Mouse (Mus musculus) testis, postnatal 10 days (tissue): ENCODE measurements around the gene 1500011B03Rik.

Source experiments
- DNase-seq: peaks from one replicate; pipeline ENCODE4 v3.0.0; 2021; ENCODE audit warnings: low spot score

1500011B03Rik gene

DNA sequence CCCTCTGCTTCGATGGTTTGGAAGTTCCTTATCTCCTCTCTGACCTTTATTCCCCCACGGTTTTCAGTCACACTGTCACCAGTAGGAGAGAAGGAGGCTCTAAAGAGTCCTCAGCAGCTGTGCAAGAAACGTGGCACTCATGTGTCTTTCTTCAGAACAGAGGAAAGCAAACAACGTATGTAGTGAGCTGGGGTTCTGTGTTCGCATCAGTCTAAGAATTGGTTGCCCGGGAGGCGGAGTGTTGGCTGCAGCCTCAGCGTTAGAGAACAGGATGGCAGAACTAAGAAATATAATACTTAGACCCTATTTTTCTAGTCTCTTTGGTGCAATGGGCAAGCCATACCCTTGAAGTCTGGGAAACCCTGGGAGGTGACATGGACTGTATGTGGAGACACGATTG is 40.3 kb downstream of the 1500011B03Rik start:
- DNase-seq: no peak

DNA sequence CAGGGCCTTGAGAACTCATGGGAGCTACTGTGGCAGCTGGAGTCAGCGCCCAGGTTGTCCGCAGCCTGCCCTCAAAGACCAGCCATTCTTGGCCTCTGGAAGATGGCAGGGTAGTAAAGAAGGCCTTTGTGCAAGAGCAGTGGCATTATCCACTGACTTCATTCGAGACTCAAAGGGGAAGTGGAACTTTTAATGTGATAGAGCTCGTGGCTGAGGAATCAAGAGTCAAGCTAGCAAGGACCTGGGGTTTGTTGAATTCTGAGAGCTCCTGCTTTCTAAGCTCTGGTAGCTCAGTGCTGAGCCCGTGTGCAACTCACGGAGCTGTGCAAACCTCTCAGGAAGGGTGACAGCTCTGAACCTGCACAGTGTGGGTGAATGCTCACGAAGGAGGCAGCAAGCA is 42.4 kb downstream of the 1500011B03Rik start:
- DNase-seq: no peak

DNA sequence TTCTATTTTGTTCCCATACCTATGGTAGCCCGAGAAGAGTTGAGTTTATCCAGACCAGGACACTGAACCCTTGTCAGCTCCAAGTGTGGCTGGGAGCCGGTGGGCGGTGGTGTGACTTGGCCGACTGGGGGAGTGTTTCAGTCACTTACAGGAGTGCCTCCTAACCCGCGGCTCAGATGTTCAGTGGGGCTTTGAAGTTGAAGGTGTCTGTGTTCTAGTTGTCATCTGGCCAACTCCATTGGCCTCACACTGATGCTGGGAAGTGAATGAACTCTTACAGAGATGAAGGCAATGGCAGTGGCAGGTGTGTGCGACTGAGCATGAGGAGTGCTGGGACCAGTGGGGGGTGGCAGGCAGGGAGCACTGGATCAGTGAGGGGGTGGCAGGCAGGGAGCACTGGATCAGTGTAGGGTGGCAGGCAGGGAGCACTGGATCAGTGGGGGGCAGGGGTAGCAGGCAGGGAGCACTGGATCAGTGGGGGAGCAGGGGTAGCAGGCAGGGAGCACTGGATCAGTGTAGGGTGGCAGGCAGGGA is 43.2 kb downstream of the 1500011B03Rik start:
- DNase-seq: no peak

DNA sequence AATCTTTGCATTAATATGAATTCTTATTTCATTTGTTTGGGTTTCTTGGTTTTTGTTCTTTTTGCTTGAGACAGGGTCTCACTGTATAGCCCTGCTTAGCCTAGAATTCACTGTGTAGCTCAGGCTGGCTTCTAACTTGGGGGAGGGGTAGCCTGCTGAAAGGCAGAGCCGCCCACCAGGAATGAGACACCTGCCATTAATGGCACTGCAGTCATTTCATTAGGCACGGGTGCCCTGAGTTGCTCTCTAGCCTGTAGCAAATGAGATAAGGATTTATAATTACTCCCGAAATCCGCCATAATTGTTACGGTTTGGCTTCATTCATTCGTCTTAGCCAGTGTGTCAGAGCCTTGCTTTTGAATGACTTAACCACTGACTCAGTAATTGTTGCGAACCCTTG is 47.1 kb downstream of the 1500011B03Rik start:
- DNase-seq: no peak

DNA sequence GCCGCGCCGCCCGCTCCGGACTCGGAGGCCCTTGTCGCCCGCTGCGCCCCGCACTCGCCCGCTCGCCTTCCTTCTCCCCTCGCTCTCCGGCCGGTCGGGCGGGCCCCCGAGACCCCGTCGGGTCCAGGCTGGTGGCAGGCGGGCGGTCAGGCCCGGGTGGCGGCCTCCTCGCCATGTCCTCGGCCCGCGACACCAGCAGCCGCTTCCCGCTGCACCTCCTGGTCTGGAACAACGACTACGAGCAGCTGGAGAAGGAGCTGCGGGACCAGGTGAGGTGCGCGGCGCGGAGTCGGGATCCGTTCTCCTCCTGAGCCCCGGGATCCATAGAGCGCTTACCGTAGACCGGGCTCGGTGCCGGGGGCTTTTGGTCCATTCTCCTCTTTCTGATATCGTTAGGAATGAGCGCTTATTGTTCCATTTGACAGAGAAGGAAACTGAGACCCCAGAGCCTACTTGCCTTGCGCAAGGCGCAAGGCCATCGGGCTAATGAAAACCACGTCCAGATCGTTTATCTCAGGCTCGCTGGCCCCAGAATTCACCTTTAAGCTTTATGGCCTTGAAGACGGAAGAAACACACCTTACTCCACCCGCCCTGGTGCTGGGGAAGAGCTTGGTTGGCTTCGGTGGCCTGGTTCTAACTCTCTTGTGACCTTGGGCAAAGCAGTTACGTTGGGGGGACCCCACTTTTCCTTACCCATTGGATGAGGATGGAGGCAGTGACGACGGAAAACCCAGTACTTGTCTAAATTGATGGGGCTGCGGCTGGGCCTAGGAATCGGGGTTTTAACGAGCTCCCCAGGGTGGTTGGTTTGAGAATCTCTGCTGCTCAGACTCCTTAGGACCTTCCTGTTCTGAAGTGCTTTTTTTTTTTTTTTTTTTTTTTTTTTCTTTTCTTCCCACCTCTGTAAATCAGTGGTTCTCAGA is 48.0 kb downstream of the 1500011B03Rik start, which contains the start of gene Git2:
Gene Git2 (minus strand): TSS at position 462 of the 924 bp plus-strand sequence.
- no peak for DNase-seq

DNA sequence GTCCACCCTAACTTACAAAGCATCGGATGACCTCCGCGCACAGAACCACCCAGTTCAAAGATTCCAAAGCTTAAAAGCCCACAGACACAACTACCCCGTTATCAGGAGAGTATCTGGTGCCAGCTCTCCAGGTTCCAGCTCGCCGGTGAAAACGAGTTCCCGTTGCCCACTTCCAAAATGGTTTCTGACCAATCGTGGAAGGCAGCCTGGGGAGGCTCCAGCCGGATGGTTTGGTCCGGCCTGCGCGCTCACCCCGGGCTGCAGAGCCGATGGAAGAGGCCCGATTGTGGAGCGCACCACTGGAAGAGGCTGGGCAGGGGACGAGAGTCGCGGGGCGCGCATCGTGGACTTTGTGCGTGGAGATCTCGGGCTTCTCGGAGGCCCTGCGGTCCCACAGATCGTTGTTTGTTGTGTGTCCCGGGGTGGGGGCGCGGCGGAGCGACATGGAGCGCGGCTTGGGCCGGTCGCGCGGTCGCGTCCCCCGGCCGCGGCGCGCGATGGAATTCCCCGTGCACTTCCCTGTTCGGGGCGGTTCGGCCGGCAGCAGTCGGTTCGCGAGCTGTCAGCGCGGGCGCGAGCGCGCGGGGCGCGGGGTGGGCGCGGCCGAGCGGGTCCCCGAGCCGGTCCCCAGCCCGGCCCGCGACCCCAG is 48.7 kb downstream of the 1500011B03Rik start, which contains the start of gene Ankrd13a:
Gene Ankrd13a (plus strand): TSS at position 275 of the 649 bp plus-strand sequence.
- peak; percentile 89 for DNase-seq

DNA sequence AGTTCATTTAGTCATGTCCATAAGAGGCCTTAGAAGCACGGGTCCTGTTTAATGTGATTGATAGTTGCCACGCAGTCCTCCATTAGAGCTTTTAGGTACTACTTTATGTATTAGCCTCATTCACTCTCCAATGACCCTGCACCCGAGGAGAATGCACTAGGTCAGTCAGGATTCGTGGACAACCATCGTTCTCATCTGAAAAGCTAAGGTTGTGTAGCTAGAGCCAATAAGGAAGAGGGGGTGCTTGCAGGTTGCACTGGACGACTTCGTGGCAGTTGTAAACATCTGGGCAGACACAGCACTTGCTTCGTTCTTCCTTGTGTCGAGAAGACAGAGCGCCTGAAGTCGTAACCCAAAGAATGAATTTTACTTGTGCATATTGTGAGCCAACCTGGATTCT is 49.5 kb downstream of the 1500011B03Rik start:
- DNase-seq: no peak

DNA sequence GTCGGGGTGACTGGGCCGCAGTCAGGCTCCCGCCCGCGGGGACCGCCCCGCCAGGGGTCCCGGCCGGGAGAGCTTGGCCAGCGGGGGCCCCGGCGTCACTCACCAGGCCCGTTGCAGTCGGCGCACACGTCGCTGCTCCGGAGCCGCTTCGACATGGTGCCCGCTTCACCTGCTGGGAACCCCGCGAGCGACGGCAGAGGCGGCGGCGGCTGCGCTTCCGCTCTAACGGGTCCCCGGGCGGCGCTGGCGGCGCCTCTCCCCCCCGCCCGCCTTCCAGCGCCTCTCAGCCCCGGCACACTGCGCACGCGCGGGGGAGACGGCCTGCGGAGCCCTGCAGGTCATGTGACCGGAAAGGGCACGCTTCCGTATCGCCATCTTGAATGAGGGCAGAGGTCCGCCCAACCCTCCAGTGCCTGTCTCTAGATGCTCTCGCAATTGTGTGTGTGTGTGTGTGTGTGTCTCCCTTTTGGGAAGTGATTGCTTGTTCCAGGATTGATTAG is 50.0 kb downstream of the 1500011B03Rik start:
- peak; percentile 98 for DNase-seq

DNA sequence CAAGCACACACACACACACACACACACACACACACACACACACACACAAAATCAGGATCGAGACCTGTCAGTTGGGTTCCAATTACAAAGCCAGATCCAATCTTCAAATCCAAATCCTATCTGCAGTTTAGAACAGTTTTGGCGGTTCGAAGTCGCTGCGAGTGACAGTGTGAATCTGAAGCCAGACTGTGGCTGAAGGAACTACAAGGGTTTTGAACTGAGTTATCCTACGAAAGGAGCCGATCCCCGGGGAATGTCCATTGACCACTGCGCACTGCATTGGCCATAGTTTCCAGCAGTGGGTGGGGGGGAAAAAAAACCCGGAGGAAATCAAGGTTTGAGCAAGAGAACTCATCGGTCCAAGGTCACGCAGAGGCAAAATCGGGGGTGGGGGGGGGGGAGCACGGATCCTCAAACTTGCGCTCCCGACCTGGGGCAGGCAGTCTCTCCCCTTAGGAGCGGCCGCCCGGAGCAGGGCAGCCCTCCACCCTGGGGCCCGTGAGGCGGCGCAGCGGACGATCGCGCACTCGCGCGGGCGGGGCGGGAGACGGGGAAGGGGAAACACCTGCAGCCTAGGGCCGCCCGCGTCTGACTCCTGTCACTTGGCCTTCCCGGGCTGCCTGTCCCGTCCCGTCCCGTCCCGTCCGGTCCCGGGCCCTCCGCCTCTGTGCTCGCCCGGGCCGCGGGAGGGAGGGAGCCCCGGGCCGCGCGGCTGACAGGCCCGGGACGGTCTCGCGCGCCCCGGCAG is 50.6 kb downstream of the 1500011B03Rik start:
- peak; percentile 79 for DNase-seq

DNA sequence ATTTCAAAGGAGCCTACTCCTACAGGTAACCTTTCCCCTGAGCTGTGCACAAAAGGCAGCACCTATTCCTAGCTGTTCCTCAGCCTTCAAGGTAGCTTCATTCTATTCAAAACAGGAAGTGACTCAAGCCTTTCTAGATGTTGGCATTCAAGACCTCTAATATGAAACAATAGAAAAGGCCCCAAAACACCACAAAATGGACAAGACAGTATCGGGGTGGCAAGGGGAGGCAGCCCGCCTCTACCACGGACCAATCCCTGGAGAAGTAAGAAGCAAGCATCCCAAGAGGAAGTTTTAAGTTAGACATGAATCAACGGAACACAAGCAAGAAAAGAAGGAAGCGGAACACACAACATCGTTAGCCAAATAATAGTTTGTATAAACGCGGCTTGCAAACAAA is 51.5 kb downstream of the 1500011B03Rik start:
- DNase-seq: no peak

DNA sequence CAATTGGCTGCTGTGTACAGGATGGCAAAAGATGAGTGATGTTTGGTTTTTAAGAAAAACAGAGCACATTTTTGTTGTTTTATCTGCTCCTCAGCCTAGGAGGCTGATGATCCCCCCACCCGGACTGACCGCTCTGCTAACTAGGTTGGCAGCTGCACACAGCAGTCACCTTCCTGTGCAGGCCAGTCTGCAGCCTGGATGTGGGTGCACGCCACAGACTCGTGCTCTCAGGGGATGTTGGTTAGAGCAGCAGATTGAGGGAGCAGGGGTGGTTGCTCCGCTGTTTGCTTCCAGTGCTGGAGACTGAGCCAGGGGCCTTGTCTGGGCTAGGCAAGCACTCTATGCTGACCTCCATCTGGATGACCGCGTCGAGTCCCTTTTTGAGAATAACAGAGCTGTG is 53.5 kb downstream of the 1500011B03Rik start:
- DNase-seq: no peak

DNA sequence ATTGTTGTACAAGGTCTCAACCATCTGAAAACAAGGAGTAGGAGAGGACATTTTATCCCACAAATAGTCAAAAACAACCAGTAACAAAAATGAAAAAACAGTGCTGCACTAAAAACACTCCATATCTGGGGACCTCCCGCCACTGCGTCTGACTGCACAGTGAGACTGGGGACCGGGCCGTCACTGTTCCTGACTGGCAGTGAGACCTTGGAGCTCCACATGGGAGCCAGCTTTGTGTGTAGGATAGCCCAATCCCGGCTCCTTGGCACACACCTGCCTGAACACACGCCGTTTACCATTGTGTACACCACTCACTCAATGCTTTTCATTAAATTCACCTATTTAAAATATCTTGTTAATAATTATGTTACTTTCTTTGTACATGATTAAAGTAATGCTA is 56.1 kb downstream of the 1500011B03Rik start:
- DNase-seq: no peak

DNA sequence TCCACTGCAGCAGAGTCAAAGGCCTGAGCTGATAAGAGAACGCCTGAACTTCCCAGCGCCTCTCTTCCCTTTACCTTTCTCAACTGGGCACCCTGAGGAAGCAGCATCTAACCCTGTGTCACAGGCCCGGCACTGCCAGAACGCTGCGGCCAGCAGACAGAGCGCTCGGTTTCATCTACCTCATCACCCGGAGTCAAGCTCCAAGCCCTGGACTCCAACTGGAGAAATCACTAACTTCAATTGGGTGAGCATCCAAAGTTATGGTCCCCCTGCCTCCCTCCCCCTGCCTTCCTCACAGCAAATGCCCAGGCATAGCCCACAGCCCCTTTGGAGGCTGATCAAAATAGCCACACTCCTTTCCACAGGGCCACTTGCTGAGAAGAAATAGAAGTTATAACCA is 56.6 kb downstream of the 1500011B03Rik start:
- DNase-seq: no peak

DNA sequence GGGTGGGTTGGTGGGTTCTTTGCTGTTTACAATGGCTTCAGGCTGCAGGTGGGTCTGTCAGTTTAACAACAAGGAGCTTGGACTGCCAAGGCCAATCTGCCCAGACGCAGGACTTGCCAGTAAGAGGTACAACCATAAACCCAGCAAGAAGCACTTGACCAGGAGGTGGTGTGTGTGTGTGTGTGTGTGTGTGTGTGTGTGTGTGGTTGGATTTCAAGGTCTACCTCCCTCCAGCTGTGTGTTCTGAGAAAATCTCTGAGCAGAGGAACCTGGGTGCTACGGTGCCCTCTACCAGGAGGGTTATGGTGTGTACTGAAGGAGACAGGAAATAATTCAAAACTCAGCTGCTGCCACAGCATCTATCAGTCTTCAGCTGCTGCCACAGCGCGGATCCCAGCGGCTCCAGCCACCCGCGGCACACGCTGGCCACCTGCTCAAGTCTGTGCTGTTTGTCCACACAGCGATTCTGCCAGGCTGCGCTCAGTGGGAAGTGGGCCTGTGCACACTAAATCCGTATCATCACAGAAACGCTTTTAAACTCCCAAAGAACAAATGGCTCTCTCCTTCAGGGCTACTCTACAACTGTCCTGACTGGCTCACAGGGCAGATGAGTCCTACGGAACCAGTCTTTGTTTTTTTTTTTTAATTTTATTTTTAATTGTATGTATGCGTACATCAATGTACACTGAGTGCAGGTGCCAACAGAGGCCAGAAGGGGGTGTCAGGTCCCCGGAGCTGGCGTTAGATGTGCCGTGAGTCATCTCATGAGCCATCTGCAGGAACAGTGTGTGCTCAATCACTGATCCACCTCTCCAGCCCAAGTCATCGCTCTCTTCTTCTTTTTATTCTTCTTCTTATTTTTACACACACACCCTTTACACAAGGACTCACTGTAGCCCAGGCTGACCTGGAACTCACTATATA is 58.2 kb downstream of the 1500011B03Rik start:
- no peak for DNase-seq

DNA sequence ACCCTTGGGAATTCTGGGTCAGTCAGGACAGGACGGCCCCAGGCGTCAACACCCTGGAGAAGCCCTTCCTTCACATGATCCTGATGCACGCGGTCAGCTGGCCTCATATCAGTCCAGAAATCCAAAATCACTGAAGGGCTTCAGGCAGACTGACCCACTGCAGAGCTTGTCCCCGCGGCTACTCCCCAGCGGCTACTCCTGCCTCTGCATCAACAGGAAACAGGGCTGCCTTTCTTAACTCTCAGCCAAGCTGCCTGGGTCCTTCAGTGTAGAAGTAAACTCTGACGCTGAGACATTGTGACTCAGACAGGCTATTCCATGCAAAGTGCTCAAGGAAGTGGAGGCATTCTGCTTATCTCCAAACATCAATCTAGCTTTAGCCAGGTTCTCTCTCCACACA is 61.3 kb downstream of the 1500011B03Rik start:
- DNase-seq: no peak

DNA sequence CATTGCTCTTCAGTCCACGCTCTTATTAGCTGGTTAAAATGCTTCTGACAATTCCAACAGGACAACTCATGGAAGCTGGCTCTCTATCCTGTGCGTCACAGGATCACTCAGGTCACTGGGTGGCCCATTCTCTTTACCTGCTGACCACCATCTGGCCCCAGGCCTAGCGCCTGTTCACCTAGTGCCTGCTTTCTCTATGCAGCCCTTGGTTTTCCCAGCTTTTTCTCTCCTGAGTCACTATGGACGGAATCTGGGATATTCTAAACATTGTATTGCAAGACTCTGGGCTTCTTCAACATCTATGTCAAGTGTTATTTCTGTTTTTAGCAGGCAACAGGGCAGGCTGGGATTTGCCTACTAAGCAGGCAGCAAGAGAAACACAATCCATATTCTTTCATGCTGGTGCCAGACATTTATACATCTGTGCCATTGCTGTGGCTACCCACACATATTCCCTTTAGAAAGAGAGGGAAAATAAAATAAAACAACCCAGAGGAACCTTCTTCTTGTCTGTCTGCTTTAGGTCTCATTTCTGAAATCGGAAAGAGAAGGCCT is 63.7 kb downstream of the 1500011B03Rik start:
- DNase-seq: no peak
